Mouse (Mus musculus) lung, adult 2 months (tissue): Measurements from ENCODE around the gene Foxa3.

Experiments used
- CTCF ChIP-seq: fragments of 200-500 bp; IDR thresholded peaks from 2 replicates; pipeline ENCODE4 v1.5.1; 2011; ENCODE audit warnings: mild to moderate bottlenecking, low read length, control low read depth; ENCODE audit not compliant: insufficient read depth
- POLR2A ChIP-seq: fragments of 200-500 bp; IDR thresholded peaks from 2 replicates; pipeline ENCODE4 v1.6.1; 2011; ENCODE audit warnings: low read depth, mild to moderate bottlenecking, control low read depth, low read length, borderline replicate concordance; ENCODE audit errors: extremely low read depth

- no peak for TF ChIP-seq POLR2A
- no peak for TF ChIP-seq CTCF
These were observed 34.6 kb downstream of the Foxa3 start for GRCm38 (mm10) chr7:18988780-18989179.
